Mouse (Mus musculus): Measurements from ENCODE around the gene Pole4.

The Pole4 gene

DNA sequence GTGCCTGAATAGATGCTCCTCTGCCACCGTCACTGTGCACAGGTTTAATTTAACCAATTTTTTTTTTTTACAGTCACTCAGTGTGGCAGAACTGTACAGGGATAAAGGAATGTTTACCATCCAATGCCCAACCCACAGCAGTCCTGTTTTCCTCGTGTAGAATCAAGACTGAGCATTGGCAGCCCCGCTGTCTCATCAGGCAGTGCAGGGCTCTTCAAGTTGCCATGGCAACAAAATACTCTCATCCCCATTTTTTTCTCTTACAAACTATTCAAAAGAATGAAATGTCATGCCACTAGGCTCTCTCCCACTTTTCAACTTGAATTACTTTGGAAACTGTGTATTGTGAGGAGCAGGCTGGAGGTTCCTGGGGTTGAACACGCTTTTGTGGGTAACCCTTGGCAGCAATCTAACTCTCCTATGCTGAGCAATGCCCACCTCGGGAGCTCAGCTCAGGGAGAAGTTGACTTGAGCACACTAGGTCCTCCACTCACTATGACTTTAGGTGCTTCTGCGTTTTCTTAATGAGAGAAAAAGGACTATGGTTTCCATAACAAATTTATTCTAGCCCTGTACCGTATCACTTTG lies 95.7 kb downstream of the Pole4 start:
- peak; percentile 13 for DNase-seq

DNA sequence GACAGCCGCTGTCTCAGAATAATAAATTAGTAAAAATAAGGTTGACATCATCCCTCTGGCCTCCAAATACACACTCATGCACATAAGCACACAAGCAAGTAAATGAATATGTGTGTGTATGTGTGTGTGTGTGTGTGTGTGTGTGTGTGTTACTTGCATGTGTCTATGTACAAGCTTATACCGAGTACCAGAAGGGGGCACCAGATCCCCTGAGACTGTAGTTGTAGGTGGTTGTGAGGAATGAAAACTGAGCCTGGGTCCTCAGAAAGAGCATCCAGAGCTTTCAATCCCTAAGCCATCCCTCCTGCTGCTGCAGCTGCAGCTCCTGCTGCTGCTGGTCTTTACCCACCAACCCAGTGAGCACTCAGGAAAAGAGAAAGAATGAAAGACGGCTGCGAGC lies 96.4 kb downstream of the Pole4 start:
- DNase-seq, result peak; percentile 8

DNA sequence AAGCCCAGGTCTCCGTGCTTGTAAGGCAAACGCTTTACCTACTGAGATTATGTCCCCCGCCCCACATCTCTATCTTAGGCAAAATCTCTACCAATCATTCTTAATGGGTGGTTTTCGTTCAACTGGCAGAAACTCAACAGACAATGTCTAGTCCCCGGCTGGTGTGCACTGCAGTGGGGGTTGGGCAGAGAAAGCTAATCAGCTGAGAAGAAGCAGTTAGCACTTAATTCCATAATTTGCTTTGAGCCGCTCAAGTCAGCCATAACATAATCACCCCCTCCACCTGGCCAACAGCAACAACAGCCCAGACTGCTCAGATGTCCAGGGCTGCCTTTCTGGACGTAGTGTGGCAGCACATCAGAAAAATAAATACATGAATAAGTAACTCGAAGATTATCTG lies 100.4 kb downstream of the Pole4 start:
- DNase-seq, result no peak

DNA sequence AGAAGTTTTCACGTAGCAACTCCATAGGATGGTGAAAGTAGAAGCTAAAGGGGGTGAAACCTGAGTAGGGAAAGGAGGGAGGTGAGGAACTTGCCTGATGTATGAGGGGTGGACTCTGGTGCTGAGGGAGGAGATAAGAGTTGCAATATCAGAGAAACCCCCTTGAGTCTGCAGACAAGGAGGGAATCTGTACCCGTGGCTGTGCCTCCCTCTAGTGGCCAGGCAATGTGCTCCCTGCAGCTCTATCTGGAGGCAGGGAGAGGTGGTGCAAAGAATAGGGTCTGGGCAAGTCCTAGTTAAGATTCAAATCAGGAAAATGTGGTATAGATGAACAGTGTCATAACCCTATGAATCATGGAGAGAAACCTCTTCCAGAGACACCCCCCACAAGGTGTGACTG lies 101.5 kb downstream of the Pole4 start:
- DNase-seq, result peak; percentile 44

DNA sequence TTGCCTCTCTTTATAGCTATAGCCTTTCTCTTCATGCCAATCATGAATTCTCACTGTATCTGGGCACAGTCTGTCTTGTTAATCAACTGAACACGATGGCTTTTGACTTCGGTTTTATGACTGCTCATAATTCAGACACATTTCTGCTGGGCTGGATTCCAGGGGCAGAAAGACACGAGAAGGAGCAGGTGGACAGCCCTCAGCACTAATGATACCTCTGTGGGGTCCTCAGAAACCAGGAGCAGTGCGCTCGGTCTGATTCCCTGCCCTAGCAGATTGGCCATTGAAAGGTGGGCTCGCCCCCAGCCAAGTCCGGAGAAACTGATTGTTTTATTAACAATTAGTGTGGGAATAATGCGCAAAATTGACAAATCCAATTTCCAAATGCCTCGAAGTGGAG lies 101.9 kb downstream of the Pole4 start:
- no peak for DNase-seq

DNA sequence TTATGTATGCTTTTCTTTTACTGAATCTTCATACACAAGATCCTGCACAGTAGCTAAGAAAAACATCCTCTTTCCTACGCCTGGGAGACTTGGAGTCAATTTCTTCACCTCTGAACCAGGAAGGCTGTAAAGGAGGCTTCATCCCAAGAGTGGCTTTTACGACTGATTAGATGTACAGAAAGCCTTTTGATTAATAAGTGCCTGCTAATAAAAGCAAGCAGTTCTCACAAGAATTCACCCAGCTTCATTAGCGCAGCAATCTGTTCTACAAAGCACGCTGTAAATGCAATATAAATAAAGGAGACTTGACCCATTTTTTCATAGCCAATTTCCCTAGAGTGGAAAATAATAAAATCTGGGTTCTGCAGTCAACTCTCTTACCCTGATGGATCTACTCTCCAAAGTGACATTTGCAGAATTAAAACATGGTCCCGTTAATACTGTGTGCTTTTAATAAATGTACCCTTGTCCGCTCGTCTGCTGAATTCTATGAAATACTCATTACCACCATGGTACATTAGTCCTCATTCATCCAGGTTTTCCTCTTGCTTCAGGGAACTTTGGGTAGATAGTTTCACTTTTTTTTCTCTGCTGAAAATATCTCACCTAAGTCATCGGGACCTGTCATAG lies 109.6 kb downstream of the Pole4 start:
- no peak for DNase-seq

DNA sequence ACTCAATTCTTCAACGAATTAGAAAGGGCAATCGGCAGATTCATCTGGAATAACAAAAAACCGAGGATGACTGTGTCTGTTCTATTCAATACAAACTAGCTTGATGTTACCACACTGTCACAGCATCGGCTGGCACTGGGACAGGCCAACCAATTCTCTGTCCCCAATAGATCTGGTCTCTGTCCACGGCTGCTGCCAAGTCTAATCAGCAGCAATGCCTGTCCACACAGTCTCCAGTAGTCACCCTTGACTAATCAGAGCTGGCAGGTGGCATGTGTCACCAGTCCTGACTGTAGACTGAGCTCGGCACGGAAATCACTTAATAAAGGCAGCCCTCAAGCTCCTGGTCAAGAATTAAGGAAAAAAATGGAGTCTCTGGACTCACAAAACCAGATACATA lies 115.8 kb downstream of the Pole4 start:
- DNase-seq, result no peak

DNA sequence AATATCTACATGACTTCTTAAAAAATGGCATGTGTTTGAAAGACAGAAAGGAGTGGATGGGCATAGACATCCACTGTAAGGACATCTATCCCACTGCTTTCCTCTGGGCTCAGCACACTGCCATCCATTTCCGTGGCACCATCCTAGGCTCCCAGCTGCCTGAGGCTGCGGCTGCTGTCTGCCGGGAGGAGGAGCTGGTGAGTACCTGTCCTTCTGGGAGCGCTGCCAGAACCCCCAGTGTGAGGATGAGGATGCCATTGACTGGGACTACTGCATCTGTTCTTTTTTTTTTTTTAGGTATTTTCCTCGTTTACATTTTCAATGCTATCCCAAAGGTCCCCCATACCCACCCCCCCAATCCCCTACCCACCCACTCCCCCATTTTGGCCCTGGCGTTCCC lies 119.8 kb downstream of the Pole4 start:
- DNase-seq, result no peak

DNA sequence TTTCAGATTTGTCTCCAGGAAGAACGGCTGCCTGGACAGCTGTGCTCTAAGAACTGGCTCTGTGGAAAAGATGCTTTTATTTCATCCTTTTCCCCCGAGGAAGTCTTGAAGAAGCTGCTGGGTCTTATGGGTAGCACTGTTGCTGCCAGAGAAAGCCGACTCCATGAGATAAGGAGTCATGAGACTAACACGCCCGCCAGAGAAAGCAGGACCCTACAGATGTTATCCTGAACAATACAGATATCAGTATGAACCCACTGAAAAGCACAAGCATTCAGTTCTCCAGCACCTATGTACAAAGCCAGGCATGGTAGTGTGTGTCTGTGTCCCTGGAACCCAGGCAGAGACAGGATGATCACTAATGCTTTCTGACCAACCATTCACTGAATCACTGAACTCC lies 129.7 kb downstream of the Pole4 start:
- no peak for DNase-seq

Data from right cerebral cortex, postnatal 4 days (tissue).